Mouse (Mus musculus): Measurements from ENCODE around the gene Coro2a. TPM values are rescaled to one million over a fixed set of nuclear protein-coding genes. Genes with fewer than 3 reads are reported as not detected.

The Coro2a gene
- polyA plus RNA-seq, 1 experiment from 2014 or later: 4.6 TPM

DNA sequence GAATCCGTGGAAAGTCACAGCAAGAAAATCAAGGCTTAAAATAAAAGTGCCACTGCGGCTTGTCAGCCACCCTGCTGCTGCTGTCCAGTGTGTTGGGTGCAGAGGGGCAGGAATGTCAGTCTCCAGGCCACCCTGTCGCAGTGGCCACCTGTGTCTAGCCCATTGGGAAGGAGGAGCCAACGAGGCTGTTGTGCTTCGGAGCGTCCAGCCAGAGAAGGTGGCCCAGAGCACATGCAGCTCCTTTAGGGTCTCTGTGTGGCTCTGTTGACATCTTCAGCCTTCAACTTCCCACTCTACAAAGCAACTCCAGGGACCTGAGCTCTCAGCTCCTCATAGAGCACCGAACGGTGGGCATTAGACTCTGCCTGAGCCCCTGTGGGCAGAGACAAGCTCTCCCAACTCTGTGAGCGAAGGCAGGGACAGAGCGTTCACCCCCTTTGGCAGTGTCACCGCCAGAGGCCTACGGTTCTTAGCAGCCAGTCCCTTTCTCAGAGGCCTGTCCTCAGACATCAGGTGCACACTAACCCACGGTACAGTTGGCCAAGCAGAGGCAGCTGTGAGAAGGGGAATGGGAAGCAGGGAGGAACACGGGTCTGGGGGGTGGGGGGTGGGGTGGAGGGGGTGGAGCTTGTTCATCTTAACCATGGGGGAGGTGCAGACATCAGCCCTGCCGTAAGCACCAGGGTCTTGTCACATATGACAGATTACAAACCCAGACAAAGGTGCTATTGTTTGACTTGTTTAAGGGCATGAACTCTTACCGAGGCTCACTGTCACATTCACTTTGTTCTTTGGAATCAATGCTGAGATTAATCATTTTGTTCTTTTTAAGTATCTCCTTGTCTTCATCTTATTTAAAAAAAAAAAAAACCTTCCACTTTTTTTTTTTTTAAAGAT is 99.1 kb downstream of the Coro2a start:
- no peak overlapping the region for H3K4me2 ChIP-seq (replicated peaks)
- H3K36me3 ChIP-seq: peaks cover 25% of the 10 kb centered on the region
- H3K9ac ChIP-seq (replicated peaks): no peak overlapping the region
- 0 out of 2 replicates have a peak overlapping the region, but pooled peaks have one; percentile 60 for H3K27ac ChIP-seq (replicated peaks)
- 71% methylated on average over 16 of the region's 16 CpGs for WGBS
- no peaks in the 10 kb centered on the region for H3K27me3 ChIP-seq
- H3K9me3 ChIP-seq: no peaks in the 10 kb centered on the region
- ATAC-seq (replicated peaks): no peak
- no peak overlapping the region for H3K4me3 ChIP-seq
- H3K4me1 ChIP-seq: peaks cover 18% of the 10 kb centered on the region

DNA sequence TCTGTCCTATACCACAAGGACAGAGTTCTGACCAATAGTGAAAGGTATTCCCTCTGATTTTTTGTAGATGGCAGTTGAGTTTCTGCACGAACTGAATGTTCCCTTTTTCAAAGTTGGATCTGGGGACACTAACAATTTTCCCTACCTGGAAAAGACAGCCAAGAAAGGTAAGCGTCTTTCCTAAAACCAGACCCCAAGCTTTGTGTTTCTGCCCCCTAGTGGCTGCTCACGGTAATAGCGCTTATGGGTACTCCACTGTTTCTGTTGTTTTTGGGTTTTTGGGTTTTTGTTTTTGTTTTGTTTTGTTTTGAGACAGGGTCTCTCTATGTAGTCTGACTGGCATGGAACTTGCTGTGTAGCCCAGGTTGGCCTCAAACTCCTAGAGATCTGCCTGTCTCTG is 103.0 kb downstream of the Coro2a start:
- H3K4me1 ChIP-seq: no peaks in the 10 kb centered on the region
- WGBS: 8% methylated on average over 4 of the region's 4 CpGs
- H3K36me3 ChIP-seq: peaks cover 30% of the 10 kb centered on the region
- no peaks in the 10 kb centered on the region for H3K9me3 ChIP-seq
- no peak overlapping the region for H3K27ac ChIP-seq (replicated peaks)
- no peak overlapping the region for H3K4me3 ChIP-seq
- H3K9ac ChIP-seq (replicated peaks): no peak overlapping the region
- no peak overlapping the region for H3K4me2 ChIP-seq (replicated peaks)
- no peaks in the 10 kb centered on the region for H3K27me3 ChIP-seq
- ATAC-seq (replicated peaks): no peak

DNA sequence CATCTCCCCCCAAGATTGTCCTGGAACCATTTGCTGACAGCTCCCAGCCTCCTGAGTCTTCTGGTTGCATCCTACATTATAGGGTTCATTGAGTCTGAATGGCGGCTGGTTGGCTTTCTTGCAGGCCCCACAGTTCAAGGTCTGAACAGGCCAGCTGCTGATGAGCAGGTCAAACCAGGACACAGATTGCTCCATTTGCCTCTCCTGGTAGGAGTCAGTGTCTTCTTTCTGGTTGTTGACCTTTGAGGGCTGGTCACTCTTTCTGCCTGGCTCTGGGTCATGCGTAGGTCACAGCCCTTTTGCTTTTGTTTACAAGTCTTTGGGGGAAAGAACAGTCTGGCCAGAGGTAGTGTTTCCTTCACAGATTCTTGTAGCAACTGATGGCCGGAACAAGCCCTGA is 103.5 kb downstream of the Coro2a start:
- Histone ChIP-seq H3K4me3 (no peak overlapping the region), H3K4me1 (no peaks in the 10 kb centered on the region), H3K9me3 (no peaks in the 10 kb centered on the region), H3K4me2 (replicated peaks) (no peak overlapping the region), H3K27ac (replicated peaks) (no peak overlapping the region), H3K36me3 (peaks cover 28% of the 10 kb centered on the region), H3K9ac (replicated peaks) (no peak overlapping the region), H3K27me3 (no peaks in the 10 kb centered on the region)
- WGBS: 91% methylated on average over 3 of the region's 3 CpGs
- ATAC-seq (replicated peaks): no peak

DNA sequence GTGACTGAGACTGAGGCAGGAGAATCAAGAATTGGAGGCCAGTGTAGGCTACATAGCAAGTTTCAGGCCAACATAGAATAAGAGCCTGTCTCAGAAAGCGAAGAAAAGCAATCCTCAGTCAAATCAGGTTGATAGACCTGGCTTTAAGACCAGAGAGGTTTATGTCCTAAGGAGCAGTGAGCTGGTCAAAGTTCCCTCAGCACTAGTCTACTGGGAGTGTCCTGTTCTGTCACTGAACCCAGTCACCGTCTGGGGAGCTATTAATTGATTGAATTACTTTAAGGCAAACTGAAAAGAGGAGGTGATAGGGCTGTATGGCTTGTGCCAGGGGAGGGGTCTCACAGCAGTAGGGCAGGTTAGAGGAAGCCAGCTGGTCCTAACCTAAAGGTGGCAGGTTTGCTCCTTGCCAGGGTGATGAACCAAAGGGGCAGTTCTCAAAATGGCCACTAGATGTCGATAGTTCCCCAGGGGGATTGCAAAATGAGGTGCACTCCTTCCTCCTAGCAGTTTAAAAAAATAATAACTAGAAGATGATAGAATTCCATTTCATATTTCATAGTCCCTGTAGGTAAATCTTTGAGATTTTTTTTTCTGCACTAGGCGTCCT is 104.6 kb downstream of the Coro2a start:
- Histone ChIP-seq H3K4me2 (replicated peaks) (no peak overlapping the region), H3K4me3 (no peak overlapping the region), H3K4me1 (no peaks in the 10 kb centered on the region), H3K27me3 (no peaks in the 10 kb centered on the region), H3K9ac (replicated peaks) (no peak overlapping the region), H3K36me3 (peaks cover 28% of the 10 kb centered on the region), H3K9me3 (no peaks in the 10 kb centered on the region), H3K27ac (replicated peaks) (no peak overlapping the region)
- WGBS: 46% methylated on average over 4 of the region's 4 CpGs
- ATAC-seq (replicated peaks): 0 out of 2 replicates have a peak, but pooled peaks have one; percentile 39

- no peaks in the 10 kb centered on the region for H3K4me1 ChIP-seq
- WGBS: 87% methylated on average over 12 of the region's 12 CpGs
- no peaks in the 10 kb centered on the region for H3K27me3 ChIP-seq
- peaks cover 16% of the 10 kb centered on the region; the same call in 1 of the 2 replicates for H3K36me3 ChIP-seq
- no peak overlapping the region for H3K4me3 ChIP-seq
- ATAC-seq (replicated peaks): no peak
- no peak overlapping the region for H3K4me2 ChIP-seq (replicated peaks)
- H3K27ac ChIP-seq (replicated peaks): no peak overlapping the region
- H3K9ac ChIP-seq (replicated peaks): no peak overlapping the region
- no peaks in the 10 kb centered on the region for H3K9me3 ChIP-seq
Measured at GRCm38 (mm10) chr4:46495543-46495942, 106.5 kb downstream of the Coro2a start.

DNA sequence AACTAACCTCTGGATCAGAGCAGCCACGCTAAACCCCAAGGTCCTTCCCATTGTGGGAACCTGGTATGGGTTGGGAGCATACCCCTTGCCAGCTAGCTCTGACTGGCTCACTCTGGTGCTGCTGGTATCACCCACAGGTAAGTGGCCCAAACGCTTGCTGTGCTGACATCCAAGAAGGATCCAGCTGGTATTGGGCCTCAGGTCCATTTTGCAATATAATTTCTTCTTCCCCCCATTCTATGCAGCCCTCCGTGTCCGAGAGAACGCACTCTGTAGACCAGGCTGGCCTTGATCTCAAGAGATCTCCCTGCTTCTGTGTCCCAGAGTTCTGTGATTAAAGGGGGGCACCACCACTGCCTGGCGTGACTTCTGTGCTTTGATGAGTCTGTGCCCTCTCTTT is 108.9 kb downstream of the Coro2a start:
- WGBS: 95% methylated on average over 6 of the region's 6 CpGs
- ATAC-seq (replicated peaks): no peak
- no peaks in the 10 kb centered on the region for H3K9me3 ChIP-seq
- no peaks in the 10 kb centered on the region for H3K27me3 ChIP-seq
- no peak overlapping the region for H3K4me2 ChIP-seq (replicated peaks)
- no peak overlapping the region for H3K4me3 ChIP-seq
- H3K27ac ChIP-seq (replicated peaks): no peak overlapping the region
- peaks cover 7% of the 10 kb centered on the region for H3K4me1 ChIP-seq
- H3K9ac ChIP-seq (replicated peaks): no peak overlapping the region
- peaks cover 12% of the 10 kb centered on the region; the same call in 1 of the 2 replicates for H3K36me3 ChIP-seq

DNA sequence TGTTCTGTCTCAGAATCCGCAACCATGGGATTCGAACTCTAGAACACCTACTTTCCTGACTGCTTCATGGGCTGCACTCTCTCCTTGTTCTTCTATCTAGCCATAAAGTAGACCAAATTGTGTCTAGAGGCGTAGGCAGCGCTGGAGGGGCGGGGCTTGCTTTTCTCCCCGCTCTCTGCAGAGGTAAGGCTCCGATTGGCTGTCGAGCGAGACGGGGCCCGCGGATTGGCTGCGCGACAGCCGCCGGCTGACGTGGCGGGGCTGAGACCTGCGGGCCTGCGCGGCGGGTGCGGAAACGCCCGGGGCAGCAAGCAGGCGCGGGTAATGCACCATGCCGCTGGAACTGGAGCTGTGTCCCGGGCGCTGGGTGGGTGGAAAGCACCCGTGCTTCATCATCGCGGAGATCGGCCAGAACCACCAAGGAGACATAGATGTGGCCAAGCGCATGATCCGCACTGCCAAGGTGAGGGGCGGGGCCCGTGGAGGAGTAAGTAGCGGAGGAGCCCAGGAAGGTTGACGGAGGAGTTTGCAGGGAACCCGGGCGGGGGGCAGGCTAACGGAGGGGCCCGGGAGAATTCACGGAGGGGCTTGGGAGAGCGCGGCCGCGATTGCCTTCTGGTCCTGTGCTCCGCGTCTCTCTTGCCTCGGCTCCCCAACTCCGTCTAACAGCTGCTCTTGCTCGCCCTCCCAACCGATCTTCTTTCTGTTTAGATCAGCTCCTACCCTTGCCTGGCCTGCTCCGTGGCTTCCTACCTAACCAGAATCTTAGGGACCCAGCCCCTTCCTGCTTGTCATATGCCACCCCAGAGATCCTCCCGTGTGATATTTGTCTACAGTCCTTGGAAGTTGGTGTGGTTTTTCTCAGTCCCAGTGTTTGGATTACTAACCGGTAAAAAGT is 112.7 kb downstream of the Coro2a start, which contains the start of gene Nans:
Nans (plus strand) TSS at position 221 of the 898 bp plus-strand sequence.
- H3K27ac ChIP-seq (replicated peaks): peak within 1 kb of the TSS; percentile 84
- no peaks in the 10 kb centered on the region for H3K27me3 ChIP-seq
- peak within 1 kb of the TSS; percentile 56 for H3K4me2 ChIP-seq (replicated peaks)
- peak within 1 kb of the TSS; percentile 75 for H3K9ac ChIP-seq (replicated peaks)
- H3K4me1 ChIP-seq: peaks cover 7% of the 10 kb centered on the region
- peak; percentile 100 for ATAC-seq (replicated peaks)
- no peaks in the 10 kb centered on the region for H3K9me3 ChIP-seq
- H3K36me3 ChIP-seq: peaks cover 9% of the 10 kb centered on the region; the same call in 1 of the 2 replicates
- peak within 1 kb of the TSS; percentile 82 for H3K4me3 ChIP-seq
- WGBS: under 1% methylated on average over 58 of the region's 58 CpGs

DNA sequence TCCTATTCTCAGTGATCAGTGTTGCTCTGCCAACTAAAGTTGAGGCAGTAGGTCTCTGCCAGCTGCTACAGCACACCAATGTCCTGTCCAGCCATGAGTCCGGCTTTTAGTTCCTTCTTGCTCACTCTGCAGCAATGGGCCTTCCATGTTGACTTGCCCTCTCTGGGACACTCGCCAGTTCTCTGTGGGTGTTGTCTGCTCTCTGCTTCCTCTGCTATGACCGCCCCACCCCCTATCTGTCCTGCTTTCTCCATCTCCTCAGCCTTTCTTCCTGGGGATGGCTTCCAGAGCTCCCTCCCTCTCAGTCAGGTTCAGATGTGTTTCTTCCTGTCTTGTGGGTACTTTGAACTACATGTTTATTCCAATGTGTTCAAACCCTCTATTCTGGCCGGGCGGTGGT is 114.7 kb downstream of the Coro2a start:
- WGBS: 89% methylated on average over 5 of the region's 5 CpGs
- peaks cover 7% of the 10 kb centered on the region for H3K4me1 ChIP-seq
- no peak overlapping the region for H3K4me2 ChIP-seq (replicated peaks)

More for the DNA sequence above, 114.7 kb downstream of the Coro2a start:
- Histone ChIP-seq H3K27me3 (no peaks in the 10 kb centered on the region), H3K9ac (replicated peaks) (no peak overlapping the region), H3K36me3 (no peaks in the 10 kb centered on the region), H3K9me3 (no peaks in the 10 kb centered on the region), H3K4me3 (no peak overlapping the region), H3K27ac (replicated peaks) (no peak overlapping the region)
- ATAC-seq (replicated peaks): no peak

Other genes starting within 250 kb of the Coro2a start
- gene Trmo, start 212.8 kb downstream of the Coro2a start, polyA plus RNA-seq (2015; fragmentation: Nextera tagmentation; extraction: Ambion mirVana): 11.5 and 12.7 TPM in 2 replicates
- gene Hemgn, start 188.7 kb downstream of the Coro2a start, polyA plus RNA-seq (2015; fragmentation: Nextera tagmentation; extraction: Ambion mirVana): 0.24 TPM in 1 of 2 replicates, not detected in the other
- 109 and 115 TPM in 2 replicates for gene Anp32b, start 151.3 kb downstream of the Coro2a start, polyA plus RNA-seq (2015; fragmentation: Nextera tagmentation; extraction: Ambion mirVana)
- gene Nans, start 113.0 kb downstream of the Coro2a start, polyA plus RNA-seq (2015; fragmentation: Nextera tagmentation; extraction: Ambion mirVana): 78.5 and 84.2 TPM in 2 replicates
- 0.48 and 1.2 TPM in 2 replicates for gene Trim14, start 66.1 kb downstream of the Coro2a start, polyA plus RNA-seq (2015; fragmentation: Nextera tagmentation; extraction: Ambion mirVana)
- 0.98 and 1.1 TPM in 2 replicates for gene Tbc1d2, start 48.0 kb upstream of the Coro2a start, polyA plus RNA-seq (2015; fragmentation: Nextera tagmentation; extraction: Ambion mirVana)

Measured in forebrain, embryonic 15.5 days (tissue).